22 mouse cellular contexts compared by ENCODE assay signal in the genomic region with DNA sequence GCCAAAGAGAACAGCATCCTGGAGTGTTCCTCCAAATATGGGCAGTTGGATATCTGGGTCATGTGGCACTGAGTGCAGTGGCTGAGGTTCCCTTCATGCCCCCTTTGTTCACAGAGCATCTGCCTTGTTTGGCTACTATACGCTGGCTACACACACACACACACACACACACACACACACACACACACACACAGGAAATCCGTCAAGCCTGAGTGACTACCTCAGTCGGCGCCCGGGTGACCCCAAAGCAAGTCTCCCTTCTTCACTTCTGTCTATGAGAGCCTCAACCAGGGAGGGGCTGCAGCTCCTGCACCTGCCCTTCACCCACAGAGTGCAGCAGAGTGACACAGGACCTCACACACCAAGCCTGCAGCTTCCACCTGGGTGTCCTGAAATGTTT.
DNase-seq lines count a peak whose midpoint lies in the region; ATAC-seq and TF ChIP-seq lines count a peak whose summit lies in the region.
"Had no signal": no experiment of that assay in that cellular context is flagged by ENCODE, and none has a peak within 500 bp of the region (broad histone marks: within the 10 kb centered on the region; RNA-seq: fewer than 3 reads in every experiment).

No protein-coding gene starts in this region.

- H3K9me3 ChIP-seq in kidney, postnatal 0 days (replicated peaks; ENCODE audit: low read length) = no peaks in the 10 kb centered on the region
- H3K9me3 ChIP-seq: intestine, embryonic 15.5 days; liver, embryonic 12.5 days; lung, embryonic 15.5 days; midbrain, embryonic 15.5 days; neural tube, embryonic 15.5 days; stomach, embryonic 15.5 days had no signal

- H3K4me3 ChIP-seq in kidney, postnatal 0 days (replicated peaks; ENCODE audit: low read depth, low read length) = no peak overlapping the region
- H3K4me3 ChIP-seq: intestine, embryonic 15.5 days; liver, embryonic 12.5 days; lung, embryonic 15.5 days; midbrain, embryonic 15.5 days; neural tube, embryonic 15.5 days; stomach, embryonic 15.5 days had no signal

- H3K4me1 ChIP-seq in kidney, postnatal 0 days (replicated peaks; ENCODE audit: insufficient read depth, low read length) = no peaks in the 10 kb centered on the region
- H3K4me1 ChIP-seq: intestine, embryonic 15.5 days; liver, embryonic 12.5 days; lung, embryonic 15.5 days; midbrain, embryonic 15.5 days; stomach, embryonic 15.5 days had no signal

- H3K27me3 ChIP-seq in kidney, postnatal 0 days (ENCODE audit: insufficient read depth, low read length) = no peaks in the 10 kb centered on the region
- no peaks in the 10 kb centered on the region for H3K27me3 ChIP-seq in splenic B cell, adult 2 months (ENCODE audit: control insufficient read depth, insufficient read depth, low read length, poor library complexity, severe bottlenecking)
- H3K27me3 ChIP-seq: intestine, embryonic 15.5 days; lung, embryonic 15.5 days; midbrain, embryonic 15.5 days; neural tube, embryonic 15.5 days; stomach, embryonic 15.5 days had no signal

- peak; percentile 27 for DNase-seq in kidney, postnatal 0 days (ENCODE audit: low spot score)
- no peak for DNase-seq in kidney, adult 9 months
- peak; percentile 35 to 50 for DNase-seq in spleen, adult 18-20 months
- no peak for DNase-seq in spleen, adult 12 weeks (ENCODE audit: low spot score)
- peak; percentile 77 for DNase-seq in retina, postnatal 1 day
- peak; percentile 67 for DNase-seq in splenic B cell, adult 2 months (ENCODE audit: low read depth, low spot score)
- no peak for DNase-seq in cerebellum, postnatal 10 days
- DNase-seq: adrenal gland, postnatal 25 days; cerebellum, adult 11-12 months; cerebellum, postnatal 25 days; embryo, embryonic 11 days; forebrain, postnatal 0 days; gastrocnemius, postnatal 36 days had no signal

- WGBS in kidney, postnatal 0 days = 22% methylated on average over 5 of the region's 5 CpGs

- H3K4me2 ChIP-seq in kidney, postnatal 0 days (ENCODE audit: low read length) = no peak overlapping the region
- H3K4me2 ChIP-seq: hindbrain, embryonic 14.5 days; intestine, embryonic 15.5 days; liver, embryonic 12.5 days; lung, embryonic 15.5 days; midbrain, embryonic 15.5 days; neural tube, embryonic 15.5 days; stomach, embryonic 15.5 days had no signal

- no peak for TF ChIP-seq CTCF in kidney, postnatal 0 days (IDR thresholded peaks at IDR 0.05; ENCODE audit: low read depth)

- no peak overlapping the region for H3K27ac ChIP-seq in kidney, postnatal 0 days
- H3K27ac ChIP-seq: hindbrain, embryonic 14.5 days; intestine, embryonic 15.5 days; liver, embryonic 12.5 days; lung, embryonic 15.5 days; midbrain, embryonic 15.5 days; neural tube, embryonic 15.5 days; stomach, embryonic 15.5 days had no signal

- peak; percentile 43; the same call in 1 of the 2 replicates for ATAC-seq in kidney, postnatal 0 days (replicated peaks; ENCODE audit: low FRiP score, low read depth)
- ATAC-seq: CD4-positive, CD25-positive, alpha-beta regulatory T cell, adult 4 months; forebrain, postnatal 0 days; intestine, embryonic 15.5 days; liver, embryonic 12.5 days; midbrain, embryonic 15.5 days; Patski had no signal

- no peaks in the 10 kb centered on the region for H3K36me3 ChIP-seq in kidney, postnatal 0 days (ENCODE audit: insufficient read depth, low read length)
- no peaks in the 10 kb centered on the region for H3K36me3 ChIP-seq in splenic B cell, adult 2 months (ENCODE audit: control insufficient read depth, insufficient read depth, low read length, poor library complexity, severe bottlenecking)
- H3K36me3 ChIP-seq: intestine, embryonic 15.5 days; liver, embryonic 12.5 days; lung, embryonic 15.5 days; midbrain, embryonic 15.5 days; neural tube, embryonic 15.5 days; stomach, embryonic 15.5 days had no signal

- no peak overlapping the region for H3K9ac ChIP-seq in kidney, postnatal 0 days (ENCODE audit: low read depth, low read length)
- H3K9ac ChIP-seq: forebrain, postnatal 0 days; hindbrain, embryonic 14.5 days; intestine, embryonic 15.5 days; liver, embryonic 12.5 days; lung, embryonic 15.5 days; midbrain, embryonic 15.5 days; neural tube, embryonic 15.5 days; stomach, embryonic 15.5 days had no signal

Comparison
In these comparisons a context has a peak if more than half of its experiments do, and no peak if none do; other contexts are left out.
1. DNase-seq: peak in kidney, postnatal 0 days (single experiment), spleen, adult 18-20 months (2 of 2), retina, postnatal 1 day (single experiment) and splenic B cell, adult 2 months (single experiment); none in kidney, adult 9 months (single experiment), spleen, adult 12 weeks (single experiment) and cerebellum, postnatal 10 days (0 of 2).